Mouse (Mus musculus): ENCODE measurements around the gene Tnxb. TPM values are rescaled to one million over a fixed set of nuclear protein-coding genes. Genes with fewer than 3 reads are reported as not detected.

The Tnxb gene
- total RNA-seq, 2 experiments from 2014 or later = 1.5 to 1.8 TPM

GRCm38 (mm10) chr17:34655160-34655559 lies 15.2 kb upstream of the Tnxb start:
- intact Hi-C loops (cut with DNase I) = loop anchor here (10.0 kb wide), 1 partner anchor 150 kb away; the partner anchor contains the start of gene Cyp21a1

GRCm38 (mm10) chr17:34655581-34655991 lies 14.7 kb upstream of the Tnxb start:
- intact Hi-C loops (cut with DNase I) = loop anchor here (10.0 kb wide), 1 partner anchor 149 kb away; the partner anchor contains the start of gene Cyp21a1
- DNase-seq (ENCODE audit: low spot score in 2 of 2) = peak; percentile 58 to 75

More at GRCm38 (mm10) chr17:34655160-34655559, 15.2 kb upstream of the Tnxb start:
- no peak for DNase-seq (ENCODE audit: low spot score in 2 of 2)

GRCm38 (mm10) chr17:34656666-34657065 lies 13.7 kb upstream of the Tnxb start:
- intact Hi-C loops (cut with DNase I) = loop anchor here (10.0 kb wide), 1 partner anchor 148 kb away; the partner anchor contains the start of gene Cyp21a1
- no peak for DNase-seq (ENCODE audit: low spot score in 2 of 2)

- intact Hi-C loops (cut with DNase I) = loop anchor here (10.0 kb wide), 1 partner anchor 148 kb away; the partner anchor contains the start of gene Cyp21a1
- no peak for DNase-seq (ENCODE audit: low spot score in 2 of 2)
Measured at GRCm38 (mm10) chr17:34657271-34657670, 13.1 kb upstream of the Tnxb start.

- intact Hi-C loops (cut with DNase I) = loop anchor here (10.0 kb wide), 1 partner anchor 147 kb away; the partner anchor contains the start of gene Cyp21a1
Measured at GRCm38 (mm10) chr17:34658145-34658544, 12.2 kb upstream of the Tnxb start.

GRCm38 (mm10) chr17:34658591-34658990 lies 11.7 kb upstream of the Tnxb start:
- intact Hi-C loops (cut with DNase I) = loop anchor here (10.0 kb wide), 1 partner anchor 146 kb away; the partner anchor contains the start of gene Cyp21a1

More at GRCm38 (mm10) chr17:34658145-34658544, 12.2 kb upstream of the Tnxb start:
- no peak for DNase-seq (ENCODE audit: low spot score in 2 of 2)

GRCm38 (mm10) chr17:34659181-34659896 lies 11.0 kb upstream of the Tnxb start:
- intact Hi-C loops (cut with DNase I) = loop anchor here (10.0 kb wide), 1 partner anchor 145 kb away; the partner anchor contains the start of gene Cyp21a1

More at GRCm38 (mm10) chr17:34658591-34658990, 11.7 kb upstream of the Tnxb start:
- no peak for DNase-seq (ENCODE audit: low spot score in 2 of 2)

GRCm38 (mm10) chr17:34659897-34660214 lies 10.5 kb upstream of the Tnxb start:
- intact Hi-C loops (cut with DNase I) = loop anchor here (10.0 kb wide), 1 partner anchor 145 kb away; the partner anchor contains the start of gene Cyp21a1
- DNase-seq (ENCODE audit: low spot score in 2 of 2) = no peak

More at GRCm38 (mm10) chr17:34659181-34659896, 11.0 kb upstream of the Tnxb start:
- DNase-seq (ENCODE audit: low spot score in 2 of 2) = no peak

- no peak for DNase-seq (ENCODE audit: low spot score in 2 of 2)
- intact Hi-C loops (cut with DNase I) = no loop called here
Measured at GRCm38 (mm10) chr17:34660259-34660820, 10.0 kb upstream of the Tnxb start.

- no peak for DNase-seq (ENCODE audit: low spot score in 2 of 2)
- intact Hi-C loops (cut with DNase I) = no loop called here
Measured at GRCm38 (mm10) chr17:34661121-34661591, 9.2 kb upstream of the Tnxb start.

GRCm38 (mm10) chr17:34662468-34662867 lies 7.9 kb upstream of the Tnxb start:
- no peak for DNase-seq (ENCODE audit: low spot score in 2 of 2)
- intact Hi-C loops (cut with DNase I) = no loop called here

GRCm38 (mm10) chr17:34662978-34663377 lies 7.4 kb upstream of the Tnxb start:
- no peak for DNase-seq (ENCODE audit: low spot score in 2 of 2)
- intact Hi-C loops (cut with DNase I) = no loop called here

GRCm38 (mm10) chr17:34663558-34663957 lies 6.8 kb upstream of the Tnxb start:
- DNase-seq (ENCODE audit: low spot score in 2 of 2) = no peak
- intact Hi-C loops (cut with DNase I) = no loop called here

- DNase-seq (ENCODE audit: low spot score in 2 of 2) = no peak
- intact Hi-C loops (cut with DNase I) = no loop called here
Measured at GRCm38 (mm10) chr17:34664472-34664871, 5.9 kb upstream of the Tnxb start.

GRCm38 (mm10) chr17:34671151-34672066 lies 1.1 kb downstream of the Tnxb start:
- intact Hi-C loops (cut with DNase I) = loop anchor here (5.0 kb wide), 1 partner anchor 216 kb away; no protein-coding TSS in a partner anchor
- DNase-seq (ENCODE audit: low spot score in 2 of 2) = no peak

- intact Hi-C loops (cut with DNase I) = loop anchor here (5.0 kb wide), 1 partner anchor 215 kb away; no protein-coding TSS in a partner anchor
- DNase-seq (ENCODE audit: low spot score in 2 of 2) = no peak
Measured at GRCm38 (mm10) chr17:34672246-34672792, 2.0 kb downstream of the Tnxb start.

GRCm38 (mm10) chr17:34673139-34673538 lies 2.8 kb downstream of the Tnxb start:
- intact Hi-C loops (cut with DNase I) = loop anchor here (5.0 kb wide), 1 partner anchor 214 kb away; no protein-coding TSS in a partner anchor
- no peak for DNase-seq (ENCODE audit: low spot score in 2 of 2)

GRCm38 (mm10) chr17:34674524-34675204 lies 4.3 kb downstream of the Tnxb start:
- intact Hi-C loops (cut with DNase I) = loop anchor here (5.0 kb wide), 1 partner anchor 213 kb away; no protein-coding TSS in a partner anchor
- no peak for DNase-seq (ENCODE audit: low spot score in 2 of 2)

Measured in left cerebral cortex, postnatal 14 days (tissue).